Mouse (Mus musculus): Measurements from ENCODE around the gene Klhl33.

GRCm38 (mm10) chr14:50927366-50927765 is 30.1 kb upstream of the Klhl33 start:
- TF ChIP-seq CTCF (IDR thresholded peaks at IDR 0.05; ENCODE audit: low read depth, low read length) = no peak
- TF ChIP-seq GATA1 (IDR thresholded peaks at IDR 0.05; ENCODE audit: borderline replicate concordance, low read length) = no peak
- TF ChIP-seq TAL1 (conservative IDR thresholded peaks at IDR 0.05; ENCODE audit: low read depth, low read length) = no peak
- no peak for TF ChIP-seq GATA2 (IDR thresholded peaks at IDR 0.05; ENCODE audit: borderline replicate concordance, low read depth, low read length)
- no peak for TF ChIP-seq POLR2AphosphoS5 (IDR thresholded peaks at IDR 0.05; ENCODE audit: insufficient replicate concordance, low read depth, low read length)

Measured in G1E (cell line).